Mouse (Mus musculus) kidney, postnatal 0 days (tissue): ENCODE results near the gene Akap9. TPM values are rescaled to one million over a fixed set of nuclear protein-coding genes. Genes with fewer than 3 reads are reported as not detected.
"Not testable (repeated sequence)": the region's sequence is repeated elsewhere in the genome, so short reads cannot be mapped to it uniquely, and the experiment has no call there.

Experiments
- ATAC-seq: fragments of 200-750 bp; cut with Nextera tagmentation; replicated peaks from 2 replicates; pipeline ENCODE4 v1.8.0; 2017; ENCODE audit warnings: low read depth, moderate number of reproducible peaks, moderate TSS enrichment, moderate library complexity; ENCODE audit not compliant: low FRiP score
- DNase-seq: peaks from one replicate; pipeline ENCODE4 v3.0.0-alpha.2; 2016; ENCODE audit warnings: low spot score
- H3K27ac ChIP-seq: fragments of 300-500 bp; sonication (generic); 2 replicates; pipeline ENCODE4 v1.5.1; 2014; ENCODE audit warnings: mild to moderate bottlenecking
- H3K27me3 ChIP-seq: fragments of 300-500 bp; sonication (generic); 2 replicates; pipeline ENCODE4 v1.6.1; 2014; ENCODE audit warnings: low read length, mixed read lengths; ENCODE audit not compliant: insufficient read depth
- H3K36me3 ChIP-seq: fragments of 300-500 bp; sonication (generic); 2 replicates; pipeline ENCODE4 v1.6.1; 2014; ENCODE audit warnings: low read length, mixed read lengths; ENCODE audit not compliant: insufficient read depth
- H3K4me1 ChIP-seq: fragments of 300-500 bp; sonication (generic); replicated peaks from 2 replicates; pipeline ENCODE4 v1.6.1; 2014; ENCODE audit warnings: antibody characterized with exemption, low read length, mixed read lengths; ENCODE audit not compliant: insufficient read depth
- H3K4me2 ChIP-seq: fragments of 300-500 bp; sonication (generic); 2 replicates; pipeline ENCODE4 v1.6.1; 2014; ENCODE audit warnings: mild to moderate bottlenecking, low read length, moderate library complexity, mixed read lengths
- H3K4me3 ChIP-seq: fragments of 300-500 bp; sonication (generic); replicated peaks from 2 replicates; pipeline ENCODE4 v1.5.1; 2014; ENCODE audit warnings: low read depth, low read length
- H3K9ac ChIP-seq: fragments of 300-500 bp; sonication (generic); 2 replicates; pipeline ENCODE4 v1.6.1; 2014; ENCODE audit warnings: low read depth, low read length
- H3K9me3 ChIP-seq: fragments of 300-500 bp; sonication (generic); replicated peaks from 2 replicates; pipeline ENCODE4 v1.6.1; 2016; ENCODE audit warnings: low read length, inconsistent platforms, mixed read lengths
- CTCF ChIP-seq: IDR thresholded peaks from 2 replicates; pipeline ENCODE4 v1.5.1; 2016; ENCODE audit warnings: antibody characterized with exemption, low read depth, mild to moderate bottlenecking, moderate library complexity
- WGBS: fragments of 180-500 bp; shearing (Covaris S2); extraction: QIAGEN DNeasy Blood & Tissue Kit; methylation state at CpG from one replicate; pipeline ENCODE4 v1.1.7; 2014; 5-methylcytosine and 5-hydroxymethylcytosine counted together
- polyA plus RNA-seq: library from polyadenylated mRNA; unstranded; fragments of >200 nt; fragmentation: Nextera tagmentation; extraction: Ambion mirVana; gene quantifications from 2 replicates; pipeline ENCODE4 v1.2.1, GENCODE M21; 2015

The Akap9 gene
- polyA plus RNA-seq, 1 experiment from 2014 or later: 110 TPM

GRCm38 (mm10) chr5:4009540-4009939 lies 81.7 kb downstream of the Akap9 start:
- H3K9me3 ChIP-seq: no peaks in the 10 kb centered on the region
- H3K9ac ChIP-seq: no peak overlapping the region
- WGBS: 87% methylated on average over 6 of the region's 6 CpGs
- no peak overlapping the region for H3K27ac ChIP-seq
- no peak overlapping the region for H3K4me3 ChIP-seq
- TF ChIP-seq CTCF: no peak
- H3K4me2 ChIP-seq: no peak overlapping the region
- ATAC-seq (no peak), DNase-seq (no peak)
- no peaks in the 10 kb centered on the region for H3K27me3 ChIP-seq
- no peaks in the 10 kb centered on the region for H3K4me1 ChIP-seq
- H3K36me3 ChIP-seq: peaks cover 38% of the 10 kb centered on the region

- peaks cover 18% of the 10 kb centered on the region for H3K36me3 ChIP-seq
- H3K27ac ChIP-seq, DNase-seq, H3K9ac ChIP-seq, H3K4me1 ChIP-seq, H3K4me2 ChIP-seq, H3K9me3 ChIP-seq, H3K27me3 ChIP-seq, H3K4me3 ChIP-seq, ATAC-seq: not testable (repeated sequence)
- WGBS: 84% methylated on average over 1 of the region's 1 CpGs
Measured at GRCm38 (mm10) chr5:4017646-4018045, 89.8 kb downstream of the Akap9 start.

DNA sequence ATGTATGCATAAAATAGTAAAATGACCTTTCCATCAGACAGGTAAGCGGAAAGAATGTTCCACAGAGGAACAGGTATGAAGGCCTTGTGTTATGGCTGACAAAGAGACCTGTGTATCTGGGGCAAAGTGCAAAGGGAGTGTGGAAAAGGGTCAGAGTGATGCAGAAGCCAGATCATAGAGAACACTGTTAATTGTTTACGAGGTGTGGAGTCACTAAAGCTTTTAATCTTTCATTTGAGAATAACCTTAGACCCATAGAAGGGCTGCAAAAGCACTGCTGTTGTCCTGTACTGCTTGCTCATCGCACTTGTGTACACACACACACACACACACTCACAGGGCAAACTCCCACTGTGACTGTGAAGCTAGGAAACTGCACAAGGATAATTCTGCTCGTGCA lies 91.5 kb downstream of the Akap9 start:
- Histone ChIP-seq H3K27me3 (no peaks in the 10 kb centered on the region), H3K9me3 (no peaks in the 10 kb centered on the region), H3K4me3 (no peak overlapping the region), H3K36me3 (0 out of 2 replicates have a peak, but pooled peaks cover 4% of the 10 kb centered on the region), H3K4me2 (no peak overlapping the region), H3K4me1 (no peaks in the 10 kb centered on the region), H3K27ac (peak overlapping the region; percentile 44), H3K9ac (no peak overlapping the region)
- peak; percentile 17 for DNase-seq
- peak; percentile 82 for ATAC-seq
- 84% methylated on average over 4 of the region's 4 CpGs for WGBS
- no peak for TF ChIP-seq CTCF

DNA sequence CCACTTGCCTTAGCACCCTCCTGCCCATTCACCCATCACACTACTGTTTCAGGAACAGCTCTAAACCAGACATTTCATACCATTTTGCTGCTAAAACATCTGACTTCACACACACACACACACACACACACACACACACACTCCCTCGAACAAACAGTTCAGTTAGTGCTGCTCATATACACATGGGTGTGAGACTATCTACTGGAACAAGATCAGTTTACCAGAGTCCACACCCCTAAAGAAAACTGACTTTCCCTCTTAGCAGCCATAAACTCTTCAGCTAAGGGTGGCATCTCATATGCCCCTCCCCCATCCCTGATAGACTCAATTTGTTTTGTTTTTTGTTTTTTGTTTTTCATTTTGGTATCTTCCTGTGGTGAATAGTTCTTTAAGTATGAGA lies 92.2 kb downstream of the Akap9 start:
- H3K9me3 ChIP-seq: no peaks in the 10 kb centered on the region
- H3K4me2 ChIP-seq: no peak overlapping the region
- no peaks in the 10 kb centered on the region for H3K4me1 ChIP-seq
- no peaks in the 10 kb centered on the region for H3K27me3 ChIP-seq
- ATAC-seq: no peak
- WGBS: 88% methylated on average over 1 of the region's 1 CpGs
- no peak overlapping the region for H3K4me3 ChIP-seq
- H3K36me3 ChIP-seq: 0 out of 2 replicates have a peak, but pooled peaks cover 4% of the 10 kb centered on the region
- TF ChIP-seq CTCF: no peak
- no peak overlapping the region for H3K9ac ChIP-seq
- no peak for DNase-seq
- peak overlapping the region; percentile 44; the same call in 1 of the 2 replicates for H3K27ac ChIP-seq

DNA sequence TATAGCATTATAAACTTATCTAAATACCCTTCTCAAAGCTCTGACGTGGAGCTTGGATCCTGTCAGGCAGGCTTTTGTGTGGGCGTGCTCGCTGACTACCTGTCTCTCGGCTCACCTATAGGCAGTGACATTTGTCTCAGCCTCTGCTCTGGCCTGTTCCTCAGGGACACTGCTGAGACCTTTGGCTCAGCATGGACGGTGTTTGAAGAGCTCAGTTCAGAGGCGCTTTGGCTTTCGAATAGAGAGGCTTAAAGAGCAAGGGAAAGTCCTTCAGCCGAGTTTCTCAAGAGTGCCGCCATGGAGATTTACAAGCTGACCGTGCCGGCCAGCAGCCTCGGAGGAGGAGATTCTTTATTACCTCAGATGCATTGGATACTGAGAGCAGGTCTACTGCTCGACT lies 95.3 kb downstream of the Akap9 start:
- H3K27ac ChIP-seq: peak overlapping the region; percentile 50; the same call in 1 of the 2 replicates
- no peaks in the 10 kb centered on the region for H3K9me3 ChIP-seq
- no peak for TF ChIP-seq CTCF
- no peaks in the 10 kb centered on the region for H3K27me3 ChIP-seq
- ATAC-seq (no peak), DNase-seq (peak; percentile 76)
- WGBS: 18% methylated on average over 13 of the region's 13 CpGs
- 0 out of 2 replicates have a peak, but pooled peaks cover 4% of the 10 kb centered on the region for H3K36me3 ChIP-seq
- 0 out of 2 replicates have a peak overlapping the region, but pooled peaks have one; percentile 32 for H3K9ac ChIP-seq
- no peak overlapping the region for H3K4me3 ChIP-seq
- H3K4me2 ChIP-seq: peak overlapping the region; percentile 42
- no peaks in the 10 kb centered on the region for H3K4me1 ChIP-seq

GRCm38 (mm10) chr5:4023742-4024681 lies 96.2 kb downstream of the Akap9 start:
- Histone ChIP-seq H3K36me3 (peaks cover 11% of the 10 kb centered on the region; the same call in 1 of the 2 replicates), H3K4me3 (peak overlapping the region; percentile 16), H3K4me1 (no peaks in the 10 kb centered on the region), H3K9me3 (no peaks in the 10 kb centered on the region), H3K9ac (no peak overlapping the region), H3K27me3 (no peaks in the 10 kb centered on the region), H3K4me2 (peak overlapping the region; percentile 50), H3K27ac (peak overlapping the region; percentile 87)
- no peak for TF ChIP-seq CTCF
- 30% methylated on average over 16 of the region's 16 CpGs for WGBS
- DNase-seq: peak; percentile 83
- ATAC-seq: peak; percentile 69
